Mouse (Mus musculus) urinary bladder, adult 2 months (tissue): ENCODE measurements around the gene Kif26b. TPM values are rescaled to one million over a fixed set of nuclear protein-coding genes. Genes with fewer than 3 reads are reported as not detected.

Source experiments
- DNase-seq: peaks from one replicate; pipeline ENCODE4 v3.0.0; 2022; ENCODE audit warnings: low spot score
- polyA plus RNA-seq: library from polyadenylated mRNA; depleted of rRNA; stranded (reverse); fragments of >200 nt; gene quantifications from 2 replicates; pipeline ENCODE4 v1.2.3, GENCODE M21; 2012

Gene Kif26b
- polyA plus RNA-seq, 1 experiment, result 1.4 TPM

DNA sequence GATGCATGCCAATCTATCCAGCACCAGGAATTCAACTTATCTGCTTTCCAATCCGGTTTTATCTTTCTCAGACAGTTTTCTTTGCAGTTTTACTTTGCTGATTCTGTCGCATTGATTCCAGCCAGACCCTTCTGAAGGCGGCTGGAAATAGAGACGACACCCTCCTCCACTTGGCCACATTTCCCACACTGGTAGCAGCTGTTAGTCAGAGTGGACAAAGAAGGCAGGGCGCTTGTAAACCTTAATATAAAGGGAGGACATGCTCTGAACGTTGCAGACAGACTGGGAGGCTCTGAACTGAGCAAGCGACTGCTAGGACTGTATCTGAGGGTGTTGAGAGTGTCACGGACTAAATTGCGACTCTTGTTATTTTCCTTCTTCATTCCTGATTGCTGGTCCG lies 11.3 kb downstream of the Kif26b start:
- no peak for DNase-seq

GRCm38 (mm10) chr1:178542415-178542814 lies 13.5 kb downstream of the Kif26b start:
- no peak for DNase-seq

DNA sequence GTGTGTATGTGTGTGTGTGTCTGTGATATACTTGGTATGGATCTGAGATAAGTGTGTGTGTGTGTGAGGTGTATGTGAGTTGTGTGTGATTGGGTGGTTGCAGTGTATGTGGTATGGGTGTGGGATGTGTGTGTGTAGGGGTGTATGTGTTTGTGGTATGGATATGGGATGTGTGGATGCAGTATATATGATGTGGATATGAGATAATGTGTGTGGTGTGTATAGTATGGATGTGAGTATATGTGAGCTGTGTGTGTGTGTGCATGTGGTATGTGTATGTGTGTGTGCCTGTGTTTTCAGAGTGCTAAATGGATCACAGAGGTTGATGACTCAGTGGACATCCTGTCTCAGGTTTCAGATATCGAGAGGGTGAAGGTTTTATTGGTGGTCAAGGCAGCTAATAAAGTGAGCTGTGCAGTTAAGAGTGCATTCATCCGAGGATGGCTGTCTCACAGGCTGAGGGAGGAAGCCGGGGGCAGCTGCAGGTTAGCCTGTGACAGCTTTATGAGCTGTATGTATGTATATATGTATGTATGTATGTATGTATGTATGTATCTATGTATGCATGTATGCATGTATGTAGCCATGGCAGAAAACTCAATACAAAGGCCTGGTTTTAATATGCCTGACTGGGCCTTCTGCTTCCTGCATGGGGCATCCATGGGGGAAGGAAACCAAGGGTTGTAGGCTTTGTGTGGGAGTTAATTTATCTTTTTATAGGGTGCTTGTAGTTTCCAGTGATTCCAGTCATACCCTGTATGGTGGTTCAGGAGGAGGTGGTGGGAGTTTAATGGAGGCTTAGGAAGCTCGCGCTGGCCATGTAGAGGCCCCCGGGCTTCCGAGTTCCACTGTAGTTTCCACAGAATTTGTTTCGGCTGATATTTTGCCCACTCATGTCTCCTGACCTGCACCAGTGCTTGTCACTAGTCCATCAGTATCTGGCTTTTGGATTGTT lies 14.3 kb downstream of the Kif26b start:
- no peak for DNase-seq

- no peak for DNase-seq
Observed at GRCm38 (mm10) chr1:178544585-178544984, 15.7 kb downstream of the Kif26b start.

- DNase-seq, result no peak
Observed at GRCm38 (mm10) chr1:178549576-178549975, 20.7 kb downstream of the Kif26b start.

DNA sequence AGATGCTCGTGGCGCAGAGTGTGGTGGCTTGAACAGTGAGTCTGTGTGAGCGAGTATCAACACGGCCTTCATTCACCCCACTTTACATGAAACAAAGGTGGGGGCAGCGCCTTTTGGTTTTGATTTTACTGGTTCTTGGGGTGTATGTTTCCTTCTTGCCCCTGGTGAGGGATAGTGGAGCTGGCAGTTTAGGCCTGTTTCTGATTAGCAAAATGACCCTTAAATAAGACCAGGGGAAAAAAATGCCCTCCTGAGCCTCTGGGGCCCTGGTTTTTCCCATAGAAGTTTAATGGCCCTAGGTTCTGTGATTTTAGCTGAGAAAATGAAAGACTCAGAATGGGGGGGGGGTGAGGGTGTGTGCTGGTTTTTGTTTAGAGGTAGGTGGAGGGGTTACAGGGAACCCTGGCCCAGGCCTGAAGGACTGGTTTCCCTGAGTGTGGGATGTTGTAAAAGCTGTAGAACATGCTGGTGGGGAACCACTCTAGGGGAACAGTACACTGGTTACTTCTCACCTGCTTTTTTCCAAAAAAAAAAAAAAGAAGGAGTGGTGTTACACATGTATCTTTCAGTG lies 21.6 kb downstream of the Kif26b start:
- DNase-seq, result no peak

DNA sequence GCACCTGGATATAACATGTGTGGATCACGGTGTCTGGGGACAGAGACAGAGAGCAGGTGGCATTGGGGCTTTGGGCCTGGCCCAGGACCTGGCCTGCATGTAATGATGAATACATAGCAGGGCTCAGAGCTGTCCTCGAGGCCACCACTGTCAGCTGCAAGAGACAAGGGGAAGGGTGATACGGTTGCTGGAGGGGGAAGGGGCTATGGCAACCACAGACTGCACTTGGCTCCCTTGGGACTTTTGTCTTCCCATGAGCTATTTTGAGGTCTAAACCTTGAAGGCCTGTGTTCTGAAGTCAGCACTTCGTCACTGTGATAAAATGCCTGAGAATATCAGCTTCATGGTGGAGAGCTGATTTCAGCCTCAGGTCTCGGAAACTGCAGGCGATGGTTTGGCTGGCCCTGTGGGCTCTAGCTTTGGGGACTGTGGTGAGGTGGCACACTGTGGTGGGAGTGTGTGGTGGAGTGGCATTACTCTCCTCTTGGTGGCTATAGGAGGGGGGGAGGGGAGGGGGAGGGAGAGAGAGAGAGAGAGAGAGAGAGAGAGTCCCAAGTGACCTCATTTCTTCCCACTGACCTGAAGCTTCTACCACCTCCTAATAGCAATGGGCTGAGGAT lies 23.5 kb downstream of the Kif26b start:
- DNase-seq, result no peak

DNA sequence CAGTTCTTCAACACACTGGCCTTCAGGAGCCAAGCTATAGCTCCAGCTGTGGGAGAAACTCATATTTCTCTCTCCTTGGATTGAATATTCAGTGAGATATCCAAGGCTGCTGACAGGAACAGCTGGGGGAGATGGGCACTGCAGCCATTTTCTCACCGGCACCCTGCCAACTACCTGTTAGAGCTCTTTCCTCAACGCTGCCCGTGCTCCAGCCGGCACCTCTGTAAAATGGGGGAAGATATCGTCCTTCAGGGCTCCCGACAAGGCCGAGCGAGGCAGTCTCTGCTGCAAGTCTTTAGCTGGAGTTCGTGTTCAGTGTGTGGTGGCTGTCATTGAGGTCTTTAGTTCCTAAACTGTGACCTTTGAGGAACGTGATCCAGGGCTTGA lies 24.0 kb downstream of the Kif26b start:
- DNase-seq, result no peak

- no peak for DNase-seq
Observed at GRCm38 (mm10) chr1:178556226-178556625, 27.3 kb downstream of the Kif26b start.

DNA sequence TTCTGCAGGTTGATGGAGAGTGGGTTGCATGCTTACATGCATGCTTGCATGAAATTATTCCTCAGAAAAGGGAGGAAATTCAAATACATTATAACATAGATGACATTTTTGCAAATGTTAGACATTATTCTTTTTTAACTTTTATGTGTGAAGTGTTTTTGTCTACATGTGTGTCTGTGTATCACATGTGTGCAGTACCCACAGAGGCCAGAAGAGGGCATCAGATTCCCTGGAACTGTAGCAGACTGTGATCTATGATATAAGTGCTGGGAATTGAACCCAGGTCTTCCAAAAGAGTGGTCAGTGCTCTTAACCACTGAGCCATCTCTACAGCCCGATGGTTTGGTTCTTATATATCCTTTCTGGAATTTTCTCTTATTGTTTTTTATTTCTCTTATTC lies 31.1 kb downstream of the Kif26b start:
- DNase-seq, result no peak

- no peak for DNase-seq
Observed at GRCm38 (mm10) chr1:178563834-178564233, 34.9 kb downstream of the Kif26b start.

GRCm38 (mm10) chr1:178564800-178565199 lies 35.9 kb downstream of the Kif26b start:
- no peak for DNase-seq

DNA sequence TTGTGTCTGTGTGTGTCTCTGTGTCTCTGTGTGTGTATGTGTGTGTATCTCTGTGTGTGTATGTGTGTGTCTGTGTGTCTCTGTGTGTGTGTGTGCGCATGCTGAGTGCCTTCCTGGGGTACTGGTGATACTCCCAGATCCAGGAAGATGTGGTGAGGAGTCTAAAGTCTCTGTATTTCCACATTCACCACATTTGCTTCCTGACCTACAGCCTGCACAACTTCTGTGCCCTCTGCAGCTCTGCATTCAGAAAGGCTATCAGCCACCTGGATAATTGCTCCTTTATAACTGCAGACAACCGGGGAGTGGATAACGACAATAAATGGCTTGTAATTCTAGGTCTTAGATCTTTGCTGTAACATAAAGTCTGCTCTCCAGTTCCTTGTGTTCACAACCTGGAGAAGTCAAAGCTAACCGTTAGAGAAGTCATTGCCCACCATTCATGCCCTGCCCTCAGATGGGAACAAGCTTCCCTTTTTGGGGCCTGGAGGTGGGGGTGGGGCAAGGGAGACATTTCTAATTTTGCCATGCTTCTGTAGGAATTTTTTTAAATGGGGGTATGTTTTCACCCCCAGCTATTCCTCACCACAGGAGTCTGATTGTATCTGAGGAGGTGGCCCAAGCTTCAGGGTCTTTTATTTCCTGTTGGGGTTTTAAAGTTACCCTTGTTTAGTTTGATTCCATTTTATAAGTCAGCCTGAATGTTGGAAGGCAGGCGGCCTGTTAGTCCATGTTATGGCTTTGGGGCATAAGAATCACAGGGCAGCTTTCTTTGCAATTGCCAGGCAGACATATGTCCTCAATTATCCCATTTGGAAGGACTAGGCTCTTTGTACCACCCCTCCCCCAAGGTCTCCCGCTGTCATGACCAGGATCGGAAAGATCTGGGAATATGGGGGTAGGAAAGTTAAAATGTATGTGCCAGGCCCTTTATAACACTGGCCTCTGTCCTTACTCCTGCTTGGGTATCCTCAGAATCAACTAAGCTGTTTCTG lies 39.9 kb downstream of the Kif26b start:
- DNase-seq, result no peak

GRCm38 (mm10) chr1:178571009-178571408 lies 42.1 kb downstream of the Kif26b start:
- DNase-seq, result no peak

DNA sequence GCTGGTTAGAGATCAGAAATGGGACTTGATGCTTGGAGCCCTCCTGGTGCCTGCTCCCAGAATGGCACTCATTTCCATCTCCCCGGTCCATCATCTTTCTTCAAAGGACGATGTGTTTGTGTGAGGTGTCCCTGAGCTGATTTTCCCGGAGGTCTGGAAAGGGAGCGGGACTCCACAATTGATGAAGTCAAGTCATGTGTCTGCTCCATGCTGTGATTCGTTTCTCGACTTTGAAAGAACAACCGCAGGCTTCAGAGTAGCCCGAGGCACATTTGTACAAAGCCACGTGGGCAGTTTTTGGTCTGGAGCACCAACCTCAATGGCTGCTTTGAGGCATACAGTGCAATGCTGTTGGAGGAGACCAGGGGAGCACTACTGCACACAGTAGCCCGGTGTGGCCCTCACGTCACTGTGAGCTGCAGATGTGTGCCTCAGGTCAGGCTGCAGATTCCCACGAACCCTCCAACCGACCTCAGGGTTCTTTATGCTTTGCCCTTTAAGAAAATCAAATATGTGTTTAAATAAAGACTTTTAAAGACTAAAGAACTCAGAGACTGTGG lies 43.0 kb downstream of the Kif26b start:
- no peak for DNase-seq

DNA sequence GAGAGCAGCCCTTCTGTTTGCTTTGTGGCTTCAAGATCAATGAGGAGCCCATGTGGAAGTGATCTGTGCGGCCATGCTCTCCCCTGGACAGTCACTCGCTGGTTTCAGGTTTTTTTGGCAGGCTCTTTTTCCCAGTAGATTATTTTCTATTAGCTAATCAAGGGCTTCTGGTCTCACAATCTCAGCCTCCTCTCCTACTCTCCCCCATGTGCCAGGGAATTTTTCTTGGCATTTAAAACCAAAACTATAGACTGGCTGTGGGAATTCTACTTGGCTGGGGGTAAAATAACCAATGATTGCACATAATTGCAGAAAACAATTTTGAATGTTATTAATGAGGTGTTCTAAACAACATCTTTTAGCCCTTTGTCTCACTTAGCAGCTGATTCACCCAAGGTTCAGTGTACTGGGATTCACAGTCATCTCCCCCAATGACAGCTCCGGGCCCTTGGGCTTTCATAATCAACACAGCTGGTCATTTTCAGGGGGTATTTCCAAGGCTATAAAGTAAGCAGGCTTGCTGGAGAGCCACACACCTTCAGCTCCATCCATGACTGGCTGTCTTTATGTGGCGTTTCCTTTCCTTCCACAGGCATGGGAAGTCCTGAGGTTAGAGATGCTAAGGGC lies 44.6 kb downstream of the Kif26b start:
- DNase-seq, result no peak

GRCm38 (mm10) chr1:178575706-178576105 lies 46.8 kb downstream of the Kif26b start:
- DNase-seq, result no peak

GRCm38 (mm10) chr1:178576926-178577325 lies 48.0 kb downstream of the Kif26b start:
- DNase-seq, result no peak

GRCm38 (mm10) chr1:178585366-178586020 lies 56.6 kb downstream of the Kif26b start:
- DNase-seq, result no peak
